Mouse (Mus musculus) heart, adult 2 months (tissue): ENCODE measurements around the gene Tspo2.

Experiments used
- CTCF ChIP-seq: fragments of 200-600 bp; IDR thresholded peaks from 2 replicates; pipeline ENCODE4 v1.8.1; 2022; ENCODE audit warnings: antibody characterized with exemption, mild to moderate bottlenecking, moderate library complexity
- EP300 ChIP-seq: fragments of 200-500 bp; IDR thresholded peaks from 2 replicates; pipeline ENCODE4 v1.6.1; 2011; ENCODE audit warnings: low read depth, low read length, control low read depth; ENCODE audit not compliant: insufficient read depth
- POLR2A ChIP-seq: fragments of 200-500 bp; IDR thresholded peaks from 2 replicates; pipeline ENCODE4 v1.6.1; 2011; ENCODE audit warnings: mild to moderate bottlenecking, low read depth, low read length, control low read depth; ENCODE audit not compliant: insufficient read depth

DNA sequence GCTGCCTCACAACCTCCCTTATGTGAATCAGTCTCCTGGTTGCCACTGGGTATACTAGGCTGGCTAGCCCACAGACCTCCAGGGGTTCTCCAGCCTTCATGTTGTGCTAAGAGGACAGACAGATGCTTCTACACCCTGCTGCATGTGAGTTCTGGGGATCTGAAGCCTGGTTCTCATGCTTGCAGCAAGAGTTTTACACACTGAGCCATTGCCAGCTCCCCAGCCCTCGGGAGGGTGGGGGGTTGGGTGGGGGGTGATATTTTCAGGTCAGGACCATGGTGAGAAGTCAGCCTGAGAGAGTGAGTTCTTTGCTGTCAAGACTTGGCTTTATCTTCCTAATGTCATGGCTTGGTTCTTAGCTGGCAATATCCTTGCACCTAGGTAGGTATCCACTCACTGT is 32.5 kb downstream of the Tspo2 start:
- TF ChIP-seq POLR2A (no peak), CTCF (no peak), EP300 (no peak)
